Mouse (Mus musculus): ENCODE data around the gene Cyld.

GRCm38 (mm10) chr8:88666435-88666834 lies 30.4 kb upstream of the Cyld start:
- no peak for TF ChIP-seq POLR2A (IDR thresholded peaks at IDR 0.05; ENCODE audit: low read depth, low read length)
- no peak for TF ChIP-seq CTCF (IDR thresholded peaks at IDR 0.05; ENCODE audit: borderline replicate concordance, insufficient read depth, low read length)

All from embryonic fibroblast, embryonic 13.5 days (primary cell).